Mouse (Mus musculus): ENCODE measurements around the gene Smg6.
"Not testable (repeated sequence)": the region's sequence is repeated elsewhere in the genome, so short reads cannot be mapped to it uniquely, and the experiment has no call there.

The Smg6 gene

DNA sequence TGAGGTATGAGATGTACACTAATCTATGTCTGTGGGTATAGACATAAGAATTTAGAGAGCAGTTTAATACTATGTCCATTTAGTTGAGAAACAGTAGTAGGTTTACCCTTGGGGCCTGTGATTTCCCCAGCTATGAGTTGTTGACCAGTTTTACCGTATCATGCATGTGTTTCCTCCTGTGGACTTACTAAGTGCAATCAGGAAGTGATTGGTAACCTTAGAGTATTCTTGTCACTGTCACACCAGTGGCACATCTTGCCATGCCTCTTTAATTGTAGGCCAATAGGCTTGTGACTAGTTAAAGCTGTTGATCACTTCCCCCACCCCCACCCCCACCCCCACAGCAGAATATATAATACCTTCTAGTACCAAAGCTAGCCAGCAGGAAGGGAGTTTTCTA is 70.9 kb downstream of the Smg6 start:
- DNase-seq, result no peak

DNA sequence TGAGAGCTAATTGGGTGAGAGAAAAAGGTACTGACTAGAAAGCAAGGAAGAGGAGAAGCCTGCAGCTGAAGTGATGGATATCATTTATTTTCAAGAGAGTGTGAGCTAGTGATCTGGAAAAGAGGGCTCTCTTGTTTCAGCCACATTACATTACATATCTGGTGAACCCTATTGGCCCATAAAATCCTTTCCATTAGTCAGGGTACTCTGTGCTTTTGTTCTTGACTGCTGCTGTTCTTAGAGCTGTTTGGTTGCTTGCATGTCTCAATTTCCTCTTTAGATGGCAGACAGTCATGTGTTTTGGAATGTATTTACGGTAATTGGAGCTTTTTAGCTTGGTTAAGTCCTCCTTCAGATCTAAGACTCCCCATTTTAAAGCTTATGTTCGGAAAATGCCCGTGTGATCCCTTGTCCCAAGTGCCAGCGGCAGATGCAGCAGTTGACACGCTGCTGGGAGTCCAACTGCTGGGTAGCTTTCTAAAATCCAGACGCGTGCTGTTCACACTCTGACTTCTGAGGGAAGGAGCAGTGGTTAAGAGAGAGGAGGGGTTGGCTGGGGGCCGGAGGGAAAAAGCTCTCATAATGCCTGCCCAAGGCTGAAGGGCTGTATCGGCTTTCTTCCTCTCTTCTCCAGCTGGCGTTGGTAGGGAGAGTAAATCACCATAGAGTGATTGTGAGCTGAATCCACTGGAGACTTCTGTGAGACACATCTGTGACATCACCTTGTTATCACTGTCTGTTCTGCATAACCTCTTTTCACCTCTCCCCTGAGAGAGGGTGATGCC is 75.4 kb downstream of the Smg6 start:
- DNase-seq, result no peak

DNA sequence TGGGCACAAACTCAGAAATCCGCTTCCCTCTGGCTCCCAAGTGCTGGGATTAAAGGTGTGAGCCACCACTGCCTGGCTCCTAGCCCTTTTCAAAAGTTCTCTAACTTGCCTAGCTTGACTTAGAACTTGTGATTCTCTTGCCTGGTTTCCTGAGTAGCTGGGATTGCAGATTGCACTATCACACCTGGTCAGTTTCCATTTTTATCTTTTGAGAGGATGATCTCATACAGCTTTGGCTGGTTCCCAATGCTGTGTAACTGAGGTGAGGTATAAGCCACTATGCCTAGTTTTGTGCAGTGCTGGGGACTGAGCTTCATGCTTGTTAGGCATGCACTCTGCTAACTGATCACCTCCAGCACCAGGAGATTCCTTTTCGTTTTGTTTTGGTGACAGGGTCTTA is 82.6 kb downstream of the Smg6 start:
- DNase-seq, result no peak

DNA sequence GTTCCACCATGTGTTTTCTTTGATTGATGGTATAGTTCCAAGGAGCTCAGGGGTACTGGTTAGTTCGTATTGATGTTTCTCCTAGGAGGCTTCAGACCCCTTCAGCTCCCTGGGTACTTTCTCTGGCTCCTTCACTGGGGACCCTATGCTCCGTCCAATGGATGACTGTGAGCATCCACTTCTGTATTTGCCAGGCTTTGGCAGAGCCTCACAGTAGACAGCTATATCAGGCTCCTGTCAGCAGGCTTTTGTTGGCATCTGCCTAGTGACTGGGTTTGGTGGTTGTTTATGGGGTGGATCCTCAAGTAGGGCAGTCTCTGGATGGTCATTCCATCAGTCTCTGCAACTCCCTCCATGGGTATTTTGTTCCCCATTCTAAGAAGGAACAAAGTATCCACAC is 83.9 kb downstream of the Smg6 start:
- DNase-seq, result not testable (repeated sequence)

DNA sequence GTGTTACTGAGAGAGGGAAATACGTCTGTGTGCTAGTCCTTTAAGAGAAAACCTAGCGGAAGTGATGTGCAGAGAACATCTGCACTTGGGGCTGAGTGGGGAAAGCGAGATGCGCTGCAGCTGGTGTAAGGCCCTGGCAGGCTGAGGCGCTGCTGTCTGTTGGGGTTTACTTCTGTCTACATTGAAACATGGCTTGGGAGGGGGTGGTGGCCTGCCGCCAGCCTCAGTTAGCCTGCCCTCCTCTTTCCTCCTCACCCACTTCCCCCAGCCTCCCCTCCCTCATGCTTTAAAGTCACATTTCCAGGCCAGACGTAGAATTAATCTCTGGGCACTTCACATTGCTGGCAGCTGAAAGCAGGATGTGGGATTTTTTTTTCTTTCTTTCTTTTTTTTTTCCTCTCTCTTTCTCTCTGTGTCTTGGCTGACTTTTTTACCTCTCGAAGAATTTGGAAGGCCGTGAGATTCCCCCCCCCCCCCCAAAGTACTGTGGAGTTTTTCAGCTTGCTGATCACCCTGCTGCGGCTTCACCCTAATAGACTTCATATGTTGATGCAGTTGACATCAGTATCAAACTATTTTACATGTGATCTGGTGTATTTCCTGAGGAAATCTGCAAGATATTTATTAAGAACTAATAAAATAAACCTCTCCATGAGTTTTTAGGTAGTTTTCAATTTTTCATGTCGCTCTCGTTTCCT is 87.5 kb downstream of the Smg6 start:
- peak; percentile 58 for DNase-seq

DNA sequence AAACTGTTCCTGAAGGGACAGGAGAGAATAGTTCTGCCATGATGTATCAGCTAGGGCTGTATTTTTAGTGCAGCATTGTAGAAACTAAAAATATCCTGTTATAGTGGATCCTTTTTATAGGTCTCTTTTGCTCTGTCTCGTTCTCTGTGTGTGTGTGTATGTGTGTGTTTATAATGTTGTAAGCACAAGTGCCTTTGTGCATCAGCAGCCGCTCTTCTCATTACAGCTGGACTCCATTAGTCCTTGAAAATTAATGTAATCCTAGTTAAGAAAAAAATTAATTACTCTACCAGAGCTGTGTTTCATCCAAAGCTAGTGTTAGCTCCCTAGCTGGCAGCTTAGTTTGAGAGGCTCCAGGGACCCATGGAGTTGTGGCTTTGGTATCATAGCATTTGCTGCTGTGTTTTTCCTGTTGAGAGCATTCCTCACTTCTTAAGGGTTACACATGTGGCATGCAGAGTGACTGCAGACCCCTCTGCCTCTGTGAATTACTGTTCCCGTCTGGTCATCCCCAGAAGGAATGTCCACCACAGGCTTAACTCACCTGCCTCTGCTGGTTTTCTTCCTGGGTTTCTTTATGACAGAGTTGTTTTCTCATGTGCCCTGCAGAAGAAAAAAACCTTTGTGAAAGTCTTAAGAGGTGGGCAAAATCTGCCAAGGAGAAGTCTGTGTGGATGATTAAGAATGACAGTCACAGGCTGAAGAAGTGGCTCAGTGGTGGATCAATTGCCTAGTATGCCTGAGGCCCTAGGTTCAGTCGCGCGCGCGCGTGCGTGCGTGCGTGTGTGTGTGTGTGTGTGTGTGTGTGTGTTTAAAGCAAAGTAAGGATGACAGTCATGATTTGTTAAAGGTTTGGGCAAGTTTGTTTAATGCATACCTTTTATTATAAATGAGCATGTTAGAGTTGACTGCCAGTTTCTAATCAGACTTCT is 88.4 kb downstream of the Smg6 start:
- no peak for DNase-seq

DNA sequence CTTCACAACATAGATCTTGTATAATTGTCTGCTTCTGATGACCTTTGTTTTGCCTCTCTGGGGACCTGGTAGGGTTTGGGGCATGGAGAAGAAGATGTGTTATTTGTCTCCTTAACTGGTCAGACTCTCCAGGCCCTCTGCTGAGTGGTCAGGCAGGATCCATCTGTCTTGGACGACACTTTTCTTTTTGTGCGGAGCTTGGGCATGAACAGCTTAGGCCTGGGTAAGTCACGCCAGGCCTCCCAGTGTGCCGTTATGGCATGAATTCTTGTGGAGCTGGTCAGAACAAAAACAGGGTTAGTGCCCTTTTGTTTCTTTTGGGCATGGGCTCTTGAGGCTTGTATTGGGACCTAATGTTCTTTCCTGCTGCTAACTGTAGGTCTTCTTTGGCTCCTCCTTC is 89.2 kb downstream of the Smg6 start:
- DNase-seq, result no peak

DNA sequence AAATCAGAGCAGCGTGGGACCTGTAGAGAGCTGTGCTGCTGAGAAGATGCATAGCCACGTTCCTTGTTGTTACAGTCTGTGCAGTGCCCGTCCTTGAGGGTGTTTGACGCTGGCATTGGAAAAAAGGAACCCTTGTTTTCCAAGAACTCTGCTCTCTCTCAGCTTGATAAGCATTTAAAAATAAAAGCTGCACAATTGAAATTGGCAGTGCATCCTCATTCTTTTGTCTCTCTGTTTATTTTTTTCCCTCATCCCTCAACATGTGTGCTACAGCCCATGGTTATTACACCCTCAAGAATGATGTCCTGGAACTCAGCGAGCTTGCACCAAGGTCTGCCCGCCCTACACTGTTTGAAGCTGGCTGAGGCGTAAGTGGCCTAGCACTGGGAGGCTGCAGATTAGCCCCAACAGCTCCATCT is 89.8 kb downstream of the Smg6 start:
- DNase-seq, result no peak

DNA sequence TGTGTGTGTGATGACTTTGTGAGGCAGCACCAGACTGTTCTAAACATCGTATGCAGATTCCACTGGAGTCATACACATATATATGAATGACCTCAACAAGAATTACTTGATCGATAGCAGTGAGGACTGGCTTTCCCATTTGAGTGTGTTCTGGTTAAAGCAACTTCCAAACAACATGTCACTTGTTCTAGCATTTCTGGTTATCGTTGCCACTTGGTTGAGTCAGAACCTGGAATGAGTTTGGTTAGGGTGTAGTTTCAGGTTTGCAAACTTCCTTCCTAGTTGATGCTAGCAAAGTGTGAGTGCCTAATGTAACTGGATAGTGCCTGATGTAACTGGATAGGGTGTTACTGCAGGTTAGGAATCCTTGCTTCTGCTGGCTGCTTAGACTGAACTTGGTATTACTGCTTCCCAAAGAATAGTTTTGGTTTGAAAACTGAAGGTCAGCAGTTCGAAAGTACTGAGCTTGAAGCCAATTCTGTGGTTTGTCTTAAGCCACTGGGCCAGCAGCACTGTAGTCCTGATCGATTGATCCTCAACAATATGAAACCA is 90.8 kb downstream of the Smg6 start:
- DNase-seq, result no peak

DNA sequence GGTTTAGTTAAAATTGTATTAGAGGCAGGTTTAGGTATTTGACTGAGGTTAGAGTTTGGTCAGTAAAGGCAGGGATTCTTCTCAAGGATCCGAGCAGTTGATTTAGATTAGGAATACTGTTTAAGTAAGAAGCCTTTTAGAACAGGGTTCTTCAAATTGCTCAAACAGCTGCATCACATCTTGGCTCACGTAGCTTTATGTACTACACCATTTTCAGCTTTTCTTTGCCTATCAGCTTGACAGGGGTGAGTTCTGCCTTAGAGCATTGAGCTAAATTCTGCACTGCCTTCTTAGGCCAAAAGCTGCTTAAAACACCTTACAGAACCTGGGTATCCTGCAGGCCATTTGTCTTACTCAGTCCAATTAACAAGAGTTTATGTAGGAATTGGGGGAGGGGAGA is 92.2 kb downstream of the Smg6 start:
- DNase-seq, result no peak

DNA sequence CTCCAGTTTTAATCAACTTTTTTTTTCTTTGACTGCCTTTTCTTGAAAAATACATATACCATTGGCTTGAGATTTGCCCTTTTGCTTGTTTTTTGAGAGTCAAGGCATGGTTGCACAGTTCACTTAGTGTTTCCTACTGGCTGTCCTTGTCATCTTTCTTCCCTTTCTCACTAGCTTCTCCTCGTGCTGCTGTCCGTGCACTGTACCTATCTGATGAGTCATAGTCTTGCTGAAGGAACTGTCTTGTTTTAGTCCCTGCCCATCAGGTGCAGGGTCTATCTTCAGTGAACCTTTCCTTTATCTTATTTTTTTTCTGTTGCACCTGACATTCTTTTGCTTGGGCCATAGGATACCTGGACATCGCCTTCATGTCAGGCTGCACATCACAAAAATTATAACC is 101.4 kb downstream of the Smg6 start:
- no peak for DNase-seq

DNA sequence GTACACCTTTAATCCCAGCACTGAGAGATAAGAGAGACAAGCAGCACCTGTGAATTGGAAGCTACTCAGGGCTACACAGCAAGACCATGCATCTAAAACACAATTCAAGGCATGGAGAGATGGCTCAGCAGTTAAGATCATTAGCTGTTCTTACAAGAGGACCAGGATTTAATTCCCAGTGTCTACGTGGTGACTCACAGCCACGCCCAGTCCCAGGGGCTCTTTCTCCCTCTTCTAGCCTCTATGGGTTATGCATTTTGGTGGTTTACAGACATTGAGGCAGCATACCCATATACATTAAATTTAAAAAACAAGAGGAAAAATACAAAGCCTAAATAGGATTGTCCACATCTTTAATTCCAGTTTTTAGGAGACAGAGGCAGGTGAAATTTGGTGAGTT is 102.0 kb downstream of the Smg6 start:
- no peak for DNase-seq

DNA sequence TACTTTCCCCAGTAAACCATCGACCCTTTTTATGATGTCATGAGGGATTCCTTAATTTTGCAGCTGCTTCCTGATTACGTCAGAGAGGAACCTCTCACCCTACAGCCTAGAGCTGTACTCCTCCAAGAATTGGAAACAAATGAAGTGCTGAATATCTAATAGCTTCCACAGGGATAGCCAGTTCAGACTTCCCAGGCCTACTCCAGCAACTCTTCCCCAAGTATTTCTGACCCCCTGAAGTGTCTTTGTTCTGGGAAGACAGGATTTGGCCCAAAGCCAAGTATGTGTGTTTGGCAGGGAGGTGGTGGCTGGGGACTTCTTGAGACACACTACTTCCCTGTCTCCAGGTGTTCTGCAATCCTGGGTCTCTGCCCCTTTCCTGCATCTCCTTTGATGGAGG is 105.6 kb downstream of the Smg6 start:
- DNase-seq, result no peak

DNA sequence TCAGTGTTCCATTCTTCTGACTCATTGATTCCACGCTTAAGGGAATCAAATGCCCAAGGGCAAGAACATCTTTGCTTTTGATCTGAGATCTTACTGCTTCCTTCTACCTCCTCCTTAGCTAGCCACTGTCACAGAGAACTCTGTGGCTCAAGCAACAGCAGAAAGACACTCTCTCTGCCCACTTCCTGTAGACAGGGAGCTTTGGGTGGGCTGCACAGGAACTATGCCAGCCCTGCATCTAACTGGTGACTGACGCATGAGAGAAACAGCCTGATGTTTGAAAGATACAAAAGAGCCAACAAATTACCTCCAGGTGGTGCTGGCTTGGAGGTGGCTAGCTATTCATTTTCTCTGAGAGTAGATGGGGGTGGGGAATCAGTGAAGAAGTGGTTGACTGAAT is 107.3 kb downstream of the Smg6 start:
- DNase-seq, result no peak

DNA sequence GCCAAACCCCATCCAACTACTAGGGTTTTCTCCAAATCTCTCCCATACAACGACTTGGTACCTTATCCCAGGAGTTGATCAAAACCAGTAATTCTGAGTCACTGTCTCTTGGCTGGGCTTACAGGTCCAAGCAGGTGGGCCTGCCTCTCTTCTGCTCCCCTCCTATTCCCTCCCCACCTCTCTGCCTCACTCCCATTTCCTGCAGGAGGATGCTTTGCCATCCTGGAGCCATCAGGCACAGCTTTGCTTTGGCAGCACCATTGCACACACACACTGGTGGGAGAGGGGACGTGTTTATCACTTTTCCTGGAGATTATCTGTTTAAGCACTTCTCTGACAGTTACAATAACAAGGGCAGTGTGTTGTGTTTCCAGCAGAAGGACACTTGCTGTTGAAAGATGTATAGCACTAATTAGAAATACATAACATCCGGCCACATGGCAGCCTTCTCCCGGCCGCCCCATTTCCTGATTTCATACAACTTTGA is 108.0 kb downstream of the Smg6 start:
- no peak for DNase-seq

DNA sequence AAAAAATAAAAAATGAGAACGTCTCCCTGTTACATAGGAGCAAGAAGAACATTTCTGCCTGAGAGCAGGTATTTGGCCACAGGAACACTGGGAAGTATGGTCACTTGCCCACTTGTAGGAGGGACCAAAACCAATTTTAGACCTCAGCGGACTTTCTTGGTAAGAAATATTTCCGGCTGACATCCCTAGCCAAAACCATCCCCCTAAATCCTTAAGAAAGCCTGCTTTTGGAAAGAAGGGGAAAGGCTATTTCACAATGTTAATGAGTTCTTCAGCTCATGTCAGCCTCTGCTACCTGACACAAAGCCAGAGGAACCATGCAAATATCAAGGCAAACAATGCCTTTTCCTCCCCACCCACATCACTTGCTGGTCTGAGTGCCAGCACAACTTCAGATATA is 108.5 kb downstream of the Smg6 start:
- DNase-seq, result no peak

DNA sequence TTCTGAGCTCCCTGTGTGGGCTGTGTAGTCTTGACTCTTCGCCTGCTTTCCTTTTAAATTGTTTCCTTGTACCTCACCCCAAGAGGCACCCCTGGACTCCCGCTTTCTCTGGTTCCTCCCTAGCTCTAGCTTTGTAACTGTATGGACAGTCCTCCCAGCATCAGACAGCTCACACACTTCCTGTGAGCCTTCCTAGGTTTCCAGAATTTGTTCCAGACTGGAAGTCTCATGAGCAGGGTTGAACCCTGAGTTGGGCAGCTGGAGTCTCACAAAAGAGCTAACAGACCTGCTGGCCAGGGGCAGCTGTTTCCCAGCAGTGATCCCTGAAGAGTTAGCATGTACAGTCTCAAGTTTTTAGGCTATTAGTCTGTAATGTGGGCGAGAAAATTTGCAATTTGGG is 118.7 kb downstream of the Smg6 start:
- DNase-seq, result no peak

DNA sequence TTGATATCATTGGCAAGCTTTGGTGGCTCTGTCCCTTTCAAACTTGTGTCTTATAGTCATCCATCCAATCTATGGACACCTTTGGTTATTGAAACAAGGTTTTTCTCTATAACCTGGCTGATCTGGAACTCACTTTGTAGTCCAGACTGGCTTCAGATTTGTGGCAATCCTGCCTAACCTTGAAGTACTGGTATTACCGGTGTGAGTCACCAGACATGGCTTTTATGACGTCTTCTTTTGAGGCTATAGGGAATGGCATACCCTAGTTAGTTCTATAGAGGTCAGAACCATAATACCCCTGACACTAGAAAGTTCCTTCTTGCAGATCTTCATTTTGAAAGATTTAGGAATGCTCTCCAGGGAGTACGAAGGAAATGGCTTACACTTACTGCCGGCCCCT is 120.2 kb downstream of the Smg6 start:
- DNase-seq, result no peak

DNA sequence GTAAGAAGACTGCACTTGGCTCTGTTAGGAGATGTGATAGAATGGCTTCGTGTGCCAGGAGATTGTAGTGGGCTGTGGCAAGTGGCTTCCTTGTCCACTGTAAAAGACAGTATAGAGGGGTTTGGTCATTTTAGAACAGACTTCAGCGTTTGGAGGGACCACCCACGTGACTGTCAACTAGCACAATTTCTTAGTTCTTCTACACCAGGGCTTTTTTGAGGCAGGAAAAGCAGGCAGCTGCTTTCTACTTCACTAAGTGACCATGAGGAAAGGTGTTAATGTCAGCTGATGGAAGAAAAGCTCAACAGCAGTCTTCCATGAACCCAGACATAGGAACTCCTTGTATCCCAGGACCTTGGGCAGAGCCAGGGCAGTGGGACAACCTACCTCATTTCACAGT is 121.0 kb downstream of the Smg6 start:
- DNase-seq, result no peak

DNA sequence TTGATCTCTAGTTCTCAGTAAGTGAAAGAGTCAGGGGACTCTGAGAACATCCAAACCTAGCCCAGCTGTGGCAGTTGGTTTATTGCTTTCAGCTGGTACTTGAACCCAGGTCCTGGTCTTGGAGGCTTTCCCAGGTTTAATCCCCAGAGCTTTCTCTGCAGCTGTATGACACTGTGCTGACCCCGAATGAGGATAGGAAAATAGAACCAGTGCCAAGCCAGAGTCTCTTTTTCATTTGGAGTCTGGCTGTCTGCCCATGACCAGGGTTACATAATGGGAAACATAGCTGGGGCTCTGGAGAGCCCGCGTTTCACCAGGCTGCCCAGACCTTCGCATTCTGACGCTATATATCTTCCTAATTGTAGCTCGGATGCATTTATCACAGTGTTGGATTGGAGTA is 121.4 kb downstream of the Smg6 start:
- DNase-seq, result peak; percentile 97

DNA sequence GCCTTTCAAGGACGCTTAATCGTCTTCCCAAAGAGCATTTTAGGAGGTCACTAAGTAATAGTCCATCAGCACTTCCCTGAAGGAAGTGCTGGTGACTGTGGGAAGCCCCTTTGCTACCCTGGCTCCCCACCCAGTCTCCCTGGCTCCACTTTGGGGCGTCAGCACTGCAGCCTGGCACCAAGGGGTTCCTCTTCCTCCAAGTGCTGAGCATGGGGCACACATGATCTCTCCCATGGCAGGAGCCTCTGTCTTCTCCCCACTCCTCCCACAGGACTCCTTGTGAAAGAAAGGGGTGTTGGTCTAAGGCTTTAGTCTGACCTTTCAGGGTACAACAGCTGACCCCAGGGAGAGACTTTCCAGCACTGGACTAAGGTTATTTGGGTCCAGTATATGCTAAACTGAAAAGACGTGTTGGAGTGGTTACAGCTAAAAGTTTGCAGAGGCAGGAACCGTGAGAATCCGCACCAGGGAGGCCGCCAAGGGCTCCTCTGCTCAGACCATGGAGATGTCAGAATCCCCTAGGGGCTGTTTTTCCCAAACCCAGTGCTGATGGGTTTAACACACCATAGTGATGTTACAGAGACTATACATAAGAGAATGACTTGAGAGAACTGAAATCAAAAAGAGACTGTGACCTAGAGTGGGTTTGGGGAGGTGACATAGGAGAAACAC is 122.2 kb downstream of the Smg6 start:
- no peak for DNase-seq

DNA sequence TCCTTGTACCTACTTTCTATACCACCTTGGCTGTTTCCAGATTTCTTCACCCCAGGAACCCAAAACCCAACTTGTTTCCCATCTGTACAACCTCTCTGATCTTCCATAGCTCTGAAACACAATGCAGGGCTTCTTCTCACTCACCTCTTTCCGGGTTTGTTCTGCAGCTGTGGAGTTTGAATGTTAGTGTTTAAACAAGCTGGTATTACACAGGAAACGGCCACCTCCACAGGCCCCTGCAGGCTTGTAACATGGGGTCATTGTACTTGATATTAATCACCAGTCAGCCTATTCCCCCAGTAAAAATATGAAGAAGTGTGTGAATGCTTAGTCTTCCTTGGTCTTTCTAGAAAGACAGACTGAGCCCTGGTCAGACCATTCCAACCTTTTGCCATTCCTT is 123.5 kb downstream of the Smg6 start:
- no peak for DNase-seq

DNA sequence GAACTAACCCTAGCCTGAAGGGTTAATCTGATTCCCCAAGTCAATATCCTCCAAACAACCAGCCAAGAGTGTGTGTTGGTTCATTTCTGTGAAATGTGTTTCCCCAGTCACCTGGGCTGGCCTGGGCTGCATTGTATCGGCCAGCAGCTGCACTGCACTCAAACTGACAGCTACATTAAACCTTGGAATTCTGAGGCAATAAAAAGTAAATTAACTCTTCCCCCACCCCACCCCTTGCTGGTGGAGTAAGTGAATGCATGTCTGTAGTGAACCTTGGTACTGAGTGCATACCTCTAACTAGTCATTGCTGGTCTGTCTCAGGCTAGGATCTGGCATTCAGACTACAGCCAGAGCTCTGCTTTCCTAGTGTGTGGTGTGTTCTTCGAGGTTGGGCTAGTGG is 124.2 kb downstream of the Smg6 start:
- DNase-seq, result no peak

Measured in kidney, adult 9 months (tissue).